Mouse (Mus musculus): Measurements from ENCODE around the gene Etv5. TPM values are rescaled to one million over a fixed set of nuclear protein-coding genes. Genes with fewer than 3 reads are reported as not detected.

Etv5 gene
- total and polyA plus RNA-seq, 2 experiments from 2014 or later, result 17.9 to 38.2 TPM

GRCm38 (mm10) chr16:22353639-22354038 is 85.9 kb downstream of the Etv5 start:
- Histone ChIP-seq H3K9ac (replicated peaks; ENCODE audit: low read length, poor library complexity, severe bottlenecking) (no peak overlapping the region), H3K4me2 (ENCODE audit: low read depth, low read length, poor library complexity, severe bottlenecking) (no peak overlapping the region), H3K9me3 (ENCODE audit: low read length) (no peaks in the 10 kb centered on the region), H3K36me3 (ENCODE audit: insufficient read depth, low read length) (no peaks in the 10 kb centered on the region), H3K27ac (ENCODE audit: low read depth, low read length) (no peak overlapping the region), H3K4me1 (ENCODE audit: insufficient read depth, low read length) (peaks cover 4% of the 10 kb centered on the region; the same call in 1 of the 2 replicates), H3K4me3 (ENCODE audit: low read depth, low read length) (no peak overlapping the region), H3K27me3 (ENCODE audit: insufficient read depth, low read length) (no peaks in the 10 kb centered on the region)
- TF ChIP-seq CTCF (IDR thresholded peaks at IDR 0.05), result no peak
- 84% methylated on average over 3 of the region's 3 CpGs for WGBS
- ATAC-seq (ENCODE audit: low FRiP score) (no peak), DNase-seq (ENCODE audit: low spot score) (no peak)

- H3K36me3 ChIP-seq (ENCODE audit: insufficient read depth, low read length), result no peaks in the 10 kb centered on the region
- no peaks in the 10 kb centered on the region for H3K27me3 ChIP-seq (ENCODE audit: insufficient read depth, low read length)
- ATAC-seq (ENCODE audit: low FRiP score) (no peak), DNase-seq (ENCODE audit: low spot score) (no peak)
- H3K9me3 ChIP-seq (ENCODE audit: low read length), result no peaks in the 10 kb centered on the region
- WGBS, result 96% methylated on average over 4 of the region's 4 CpGs
- no peak for TF ChIP-seq CTCF (IDR thresholded peaks at IDR 0.05)
- H3K4me2 ChIP-seq (ENCODE audit: low read depth, low read length, poor library complexity, severe bottlenecking), result no peak overlapping the region
- no peaks in the 10 kb centered on the region for H3K4me1 ChIP-seq (ENCODE audit: insufficient read depth, low read length)
- H3K27ac ChIP-seq (ENCODE audit: low read depth, low read length), result no peak overlapping the region
- no peak overlapping the region for H3K4me3 ChIP-seq (ENCODE audit: low read depth, low read length)
- no peak overlapping the region for H3K9ac ChIP-seq (replicated peaks; ENCODE audit: low read length, poor library complexity, severe bottlenecking)
These were observed 88.3 kb downstream of the Etv5 start for GRCm38 (mm10) chr16:22351194-22351593.

GRCm38 (mm10) chr16:22349798-22350197 is 89.7 kb downstream of the Etv5 start:
- Histone ChIP-seq H3K27me3 (ENCODE audit: insufficient read depth, low read length) (no peaks in the 10 kb centered on the region), H3K9me3 (ENCODE audit: low read length) (no peaks in the 10 kb centered on the region), H3K9ac (replicated peaks; ENCODE audit: low read length, poor library complexity, severe bottlenecking) (no peak overlapping the region), H3K4me2 (ENCODE audit: low read depth, low read length, poor library complexity, severe bottlenecking) (no peak overlapping the region), H3K36me3 (ENCODE audit: insufficient read depth, low read length) (no peaks in the 10 kb centered on the region), H3K4me3 (ENCODE audit: low read depth, low read length) (no peak overlapping the region), H3K27ac (ENCODE audit: low read depth, low read length) (no peak overlapping the region), H3K4me1 (ENCODE audit: insufficient read depth, low read length) (no peaks in the 10 kb centered on the region)
- DNase-seq (ENCODE audit: low spot score) (no peak), ATAC-seq (ENCODE audit: low FRiP score) (no peak)
- TF ChIP-seq CTCF (IDR thresholded peaks at IDR 0.05), result no peak
- WGBS, result 90% methylated on average over 5 of the region's 5 CpGs

GRCm38 (mm10) chr16:22348478-22349270 is 90.8 kb downstream of the Etv5 start:
- ATAC-seq (ENCODE audit: low FRiP score) (no peak), DNase-seq (ENCODE audit: low spot score) (no peak)
- H3K4me3 ChIP-seq (ENCODE audit: low read depth, low read length), result no peak overlapping the region
- no peak for TF ChIP-seq CTCF (IDR thresholded peaks at IDR 0.05)
- 29% methylated on average over 16 of the region's 16 CpGs for WGBS
- no peaks in the 10 kb centered on the region for H3K36me3 ChIP-seq (ENCODE audit: insufficient read depth, low read length)
- no peak overlapping the region for H3K4me2 ChIP-seq (ENCODE audit: low read depth, low read length, poor library complexity, severe bottlenecking)
- no peak overlapping the region for H3K9ac ChIP-seq (replicated peaks; ENCODE audit: low read length, poor library complexity, severe bottlenecking)
- H3K27ac ChIP-seq (ENCODE audit: low read depth, low read length), result no peak overlapping the region
- H3K9me3 ChIP-seq (ENCODE audit: low read length), result no peaks in the 10 kb centered on the region
- H3K4me1 ChIP-seq (ENCODE audit: insufficient read depth, low read length), result no peaks in the 10 kb centered on the region
- no peaks in the 10 kb centered on the region for H3K27me3 ChIP-seq (ENCODE audit: insufficient read depth, low read length)

GRCm38 (mm10) chr16:22348014-22348413 is 91.5 kb downstream of the Etv5 start:
- TF ChIP-seq CTCF (IDR thresholded peaks at IDR 0.05), result no peak
- WGBS, result 69% methylated on average over 4 of the region's 4 CpGs
- no peaks in the 10 kb centered on the region for H3K36me3 ChIP-seq (ENCODE audit: insufficient read depth, low read length)
- H3K4me3 ChIP-seq (ENCODE audit: low read depth, low read length), result no peak overlapping the region
- no peaks in the 10 kb centered on the region for H3K9me3 ChIP-seq (ENCODE audit: low read length)
- H3K9ac ChIP-seq (replicated peaks; ENCODE audit: low read length, poor library complexity, severe bottlenecking), result no peak overlapping the region
- H3K27me3 ChIP-seq (ENCODE audit: insufficient read depth, low read length), result no peaks in the 10 kb centered on the region
- H3K4me1 ChIP-seq (ENCODE audit: insufficient read depth, low read length), result no peaks in the 10 kb centered on the region
- DNase-seq (ENCODE audit: low spot score) (no peak), ATAC-seq (ENCODE audit: low FRiP score) (no peak)
- no peak overlapping the region for H3K4me2 ChIP-seq (ENCODE audit: low read depth, low read length, poor library complexity, severe bottlenecking)
- no peak overlapping the region for H3K27ac ChIP-seq (ENCODE audit: low read depth, low read length)

GRCm38 (mm10) chr16:22341236-22341671 is 98.3 kb downstream of the Etv5 start:
- Histone ChIP-seq H3K9me3 (ENCODE audit: low read length) (no peaks in the 10 kb centered on the region), H3K9ac (replicated peaks; ENCODE audit: low read length, poor library complexity, severe bottlenecking) (no peak overlapping the region), H3K4me3 (ENCODE audit: low read depth, low read length) (no peak overlapping the region), H3K4me2 (ENCODE audit: low read depth, low read length, poor library complexity, severe bottlenecking) (no peak overlapping the region), H3K4me1 (ENCODE audit: insufficient read depth, low read length) (no peaks in the 10 kb centered on the region), H3K27me3 (ENCODE audit: insufficient read depth, low read length) (no peaks in the 10 kb centered on the region), H3K36me3 (ENCODE audit: insufficient read depth, low read length) (no peaks in the 10 kb centered on the region), H3K27ac (ENCODE audit: low read depth, low read length) (no peak overlapping the region)
- WGBS, result 68% methylated on average over 4 of the region's 4 CpGs
- ATAC-seq (ENCODE audit: low FRiP score), result no peak; the same call in 1 of the 2 replicates
- TF ChIP-seq CTCF (IDR thresholded peaks at IDR 0.05), result no peak
- peak; percentile 70 for DNase-seq (ENCODE audit: low spot score)

All from midbrain, postnatal 0 days (tissue).